Mouse (Mus musculus) limb, embryonic 12.5 days (tissue): ENCODE data around the gene Spx. TPM values are rescaled to one million over a fixed set of nuclear protein-coding genes. Genes with fewer than 3 reads are reported as not detected.

Experiments
- ATAC-seq: fragments of 200-750 bp; cut with Nextera tagmentation; 2 replicates; pipeline ENCODE4 v1.8.0; 2017; ENCODE audit warnings: low read depth, moderate TSS enrichment; ENCODE audit not compliant: insufficient number of reproducible peaks, insufficient read depth, low FRiP score, low TSS enrichment
- H3K27ac ChIP-seq: fragments of 300-500 bp; sonication (generic); 2 replicates; pipeline ENCODE4 v1.5.1; 2016; ENCODE audit warnings: mild to moderate bottlenecking, moderate library complexity
- H3K27me3 ChIP-seq: fragments of 300-500 bp; sonication (generic); 2 replicates; pipeline ENCODE4 v1.6.1; 2016; ENCODE audit warnings: mild to moderate bottlenecking, moderate library complexity
- H3K36me3 ChIP-seq: fragments of 300-500 bp; sonication (generic); 2 replicates; pipeline ENCODE4 v1.6.1; 2016; ENCODE audit warnings: mild to moderate bottlenecking, moderate library complexity
- H3K4me1 ChIP-seq: fragments of 300-500 bp; sonication (generic); replicated peaks from 2 replicates; pipeline ENCODE4 v1.6.1; 2016
- H3K4me2 ChIP-seq: fragments of 300-500 bp; sonication (generic); 2 replicates; pipeline ENCODE4 v1.6.1; 2016; ENCODE audit warnings: mild to moderate bottlenecking, moderate library complexity
- H3K4me3 ChIP-seq: fragments of 300-500 bp; sonication (generic); replicated peaks from 2 replicates; pipeline ENCODE4 v1.5.1; 2016; ENCODE audit warnings: mild to moderate bottlenecking
- H3K9ac ChIP-seq: fragments of 300-500 bp; sonication (generic); replicated peaks from 2 replicates; pipeline ENCODE4 v1.6.1; 2016; ENCODE audit warnings: mild to moderate bottlenecking, moderate library complexity
- H3K9me3 ChIP-seq: fragments of 300-500 bp; sonication (generic); 2 replicates; pipeline ENCODE4 v1.6.1; 2016; ENCODE audit warnings: mild to moderate bottlenecking, moderate library complexity
- WGBS: fragments of 180-500 bp; shearing (Covaris S2); methylation state at CpG from one replicate; pipeline ENCODE4 v1.1.7; 2016; 5-methylcytosine and 5-hydroxymethylcytosine counted together
- polyA plus RNA-seq: library from polyadenylated mRNA; unstranded; fragments of >200 nt; fragmentation: Nextera tagmentation; extraction: Ambion mirVana; gene quantifications from 2 replicates; pipeline ENCODE4 v1.2.1, GENCODE M21; 2016

The Spx gene
- 1.2 and 1.7 TPM in 2 replicates for polyA plus RNA-seq

GRCm38 (mm10) chr6:142412906-142413491, at the start of gene Spx:
TSS of gene Spx (plus strand) at chr6:142413441.
- Histone ChIP-seq H3K27me3 (peaks cover 46% of the 10 kb centered on the region), H3K4me1 (peaks cover 4% of the 10 kb centered on the region), H3K27ac (no peak within 1 kb of the TSS), H3K36me3 (no peaks in the 10 kb centered on the region), H3K9ac (no peak within 1 kb of the TSS), H3K4me3 (no peak within 1 kb of the TSS), H3K9me3 (no peaks in the 10 kb centered on the region), H3K4me2 (peak within 1 kb of the TSS; percentile 61; the same call in 1 of the 2 replicates)
- WGBS, result 62% methylated on average over 11 of the region's 11 CpGs
- ATAC-seq, result no peak

GRCm38 (mm10) chr6:142365742-142366472, 47.3 kb upstream of the Spx start:
- no peak for ATAC-seq
- peaks cover 74% of the 10 kb centered on the region for H3K36me3 ChIP-seq
- WGBS, result 90% methylated on average over 8 of the region's 8 CpGs

GRCm38 (mm10) chr6:142366473-142367018, 46.7 kb upstream of the Spx start:
- ATAC-seq, result no peak
- Histone ChIP-seq H3K4me3 (no peak overlapping the region), H3K4me1 (no peaks in the 10 kb centered on the region), H3K36me3 (peaks cover 71% of the 10 kb centered on the region), H3K9me3 (no peaks in the 10 kb centered on the region), H3K27me3 (no peaks in the 10 kb centered on the region), H3K27ac (no peak overlapping the region), H3K4me2 (no peak overlapping the region), H3K9ac (no peak overlapping the region)
- 88% methylated on average over 10 of the region's 10 CpGs for WGBS

More at GRCm38 (mm10) chr6:142365742-142366472, 47.3 kb upstream of the Spx start:
- no peak overlapping the region for H3K4me3 ChIP-seq
- no peaks in the 10 kb centered on the region for H3K27me3 ChIP-seq
- no peak overlapping the region for H3K9ac ChIP-seq
- no peaks in the 10 kb centered on the region for H3K9me3 ChIP-seq
- no peak overlapping the region for H3K4me2 ChIP-seq
- no peak overlapping the region for H3K27ac ChIP-seq
- no peaks in the 10 kb centered on the region for H3K4me1 ChIP-seq

- no peak overlapping the region for H3K4me3 ChIP-seq
- ATAC-seq, result no peak
- 86% methylated on average over 3 of the region's 3 CpGs for WGBS
- H3K4me1 ChIP-seq, result no peaks in the 10 kb centered on the region
- no peaks in the 10 kb centered on the region for H3K27me3 ChIP-seq
- no peak overlapping the region for H3K9ac ChIP-seq
- no peak overlapping the region for H3K4me2 ChIP-seq
- peaks cover 73% of the 10 kb centered on the region for H3K36me3 ChIP-seq
- H3K9me3 ChIP-seq, result no peaks in the 10 kb centered on the region
- no peak overlapping the region for H3K27ac ChIP-seq
These were observed 45.7 kb upstream of the Spx start for GRCm38 (mm10) chr6:142367565-142367964.

- Histone ChIP-seq H3K4me2 (no peak overlapping the region), H3K27ac (no peak overlapping the region), H3K4me3 (no peak overlapping the region), H3K9me3 (no peaks in the 10 kb centered on the region), H3K4me1 (no peaks in the 10 kb centered on the region), H3K36me3 (peaks cover 71% of the 10 kb centered on the region), H3K27me3 (no peaks in the 10 kb centered on the region), H3K9ac (no peak overlapping the region)
- ATAC-seq, result no peak
- 84% methylated on average over 3 of the region's 3 CpGs for WGBS
These were observed 43.7 kb upstream of the Spx start for GRCm38 (mm10) chr6:142369568-142369967.

- Histone ChIP-seq H3K9me3 (no peaks in the 10 kb centered on the region), H3K27me3 (no peaks in the 10 kb centered on the region; the same call in 1 of the 2 replicates), H3K4me1 (no peaks in the 10 kb centered on the region), H3K4me2 (no peak overlapping the region), H3K36me3 (peaks cover 34% of the 10 kb centered on the region), H3K9ac (no peak overlapping the region), H3K27ac (no peak overlapping the region), H3K4me3 (no peak overlapping the region)
- no peak for ATAC-seq
- WGBS, result 81% methylated on average over 1 of the region's 1 CpGs
These were observed 36.2 kb upstream of the Spx start for GRCm38 (mm10) chr6:142377081-142377480.

- Histone ChIP-seq H3K9ac (no peak overlapping the region), H3K27me3 (no peaks in the 10 kb centered on the region; the same call in 1 of the 2 replicates), H3K9me3 (no peaks in the 10 kb centered on the region), H3K36me3 (peaks cover 25% of the 10 kb centered on the region), H3K27ac (no peak overlapping the region), H3K4me2 (no peak overlapping the region), H3K4me3 (no peak overlapping the region), H3K4me1 (no peaks in the 10 kb centered on the region)
- WGBS, result 89% methylated on average over 8 of the region's 8 CpGs
- ATAC-seq, result no peak
These were observed 34.5 kb upstream of the Spx start for GRCm38 (mm10) chr6:142378576-142379330.

GRCm38 (mm10) chr6:142379961-142380360, 33.3 kb upstream of the Spx start:
- Histone ChIP-seq H3K36me3 (peaks cover 14% of the 10 kb centered on the region), H3K4me3 (no peak overlapping the region), H3K9me3 (no peaks in the 10 kb centered on the region), H3K4me1 (no peaks in the 10 kb centered on the region), H3K9ac (no peak overlapping the region), H3K27ac (no peak overlapping the region), H3K4me2 (no peak overlapping the region), H3K27me3 (no peaks in the 10 kb centered on the region; the same call in 1 of the 2 replicates)
- WGBS, result 91% methylated on average over 6 of the region's 6 CpGs
- ATAC-seq, result no peak

GRCm38 (mm10) chr6:142381615-142382014, 31.6 kb upstream of the Spx start:
- WGBS, result 95% methylated on average over 7 of the region's 7 CpGs
- no peaks in the 10 kb centered on the region; the same call in 1 of the 2 replicates for H3K27me3 ChIP-seq
- no peak overlapping the region for H3K27ac ChIP-seq
- H3K4me1 ChIP-seq, result 0 out of 2 replicates have a peak, but pooled peaks cover 6% of the 10 kb centered on the region
- no peak for ATAC-seq
- H3K36me3 ChIP-seq, result peaks cover under 1% of the 10 kb centered on the region
- no peak overlapping the region for H3K9ac ChIP-seq
- H3K9me3 ChIP-seq, result no peaks in the 10 kb centered on the region
- H3K4me2 ChIP-seq, result no peak overlapping the region
- H3K4me3 ChIP-seq, result no peak overlapping the region

GRCm38 (mm10) chr6:142384521-142384920, 28.7 kb upstream of the Spx start:
- Histone ChIP-seq H3K4me1 (peaks cover 18% of the 10 kb centered on the region), H3K4me3 (no peak overlapping the region), H3K9me3 (no peaks in the 10 kb centered on the region), H3K4me2 (no peak overlapping the region), H3K27me3 (no peaks in the 10 kb centered on the region; the same call in 1 of the 2 replicates), H3K27ac (no peak overlapping the region), H3K9ac (no peak overlapping the region), H3K36me3 (no peaks in the 10 kb centered on the region)
- ATAC-seq, result no peak
- WGBS, result 92% methylated on average over 9 of the region's 9 CpGs
